Mouse (Mus musculus): ENCODE results near the gene Kif7. TPM values are rescaled to one million over a fixed set of nuclear protein-coding genes. Genes with fewer than 3 reads are reported as not detected.

The Kif7 gene
- 3.3 and 3.4 TPM in 2 replicates for polyA plus RNA-seq (2015; fragmentation: Nextera tagmentation; extraction: Ambion mirVana)

DNA sequence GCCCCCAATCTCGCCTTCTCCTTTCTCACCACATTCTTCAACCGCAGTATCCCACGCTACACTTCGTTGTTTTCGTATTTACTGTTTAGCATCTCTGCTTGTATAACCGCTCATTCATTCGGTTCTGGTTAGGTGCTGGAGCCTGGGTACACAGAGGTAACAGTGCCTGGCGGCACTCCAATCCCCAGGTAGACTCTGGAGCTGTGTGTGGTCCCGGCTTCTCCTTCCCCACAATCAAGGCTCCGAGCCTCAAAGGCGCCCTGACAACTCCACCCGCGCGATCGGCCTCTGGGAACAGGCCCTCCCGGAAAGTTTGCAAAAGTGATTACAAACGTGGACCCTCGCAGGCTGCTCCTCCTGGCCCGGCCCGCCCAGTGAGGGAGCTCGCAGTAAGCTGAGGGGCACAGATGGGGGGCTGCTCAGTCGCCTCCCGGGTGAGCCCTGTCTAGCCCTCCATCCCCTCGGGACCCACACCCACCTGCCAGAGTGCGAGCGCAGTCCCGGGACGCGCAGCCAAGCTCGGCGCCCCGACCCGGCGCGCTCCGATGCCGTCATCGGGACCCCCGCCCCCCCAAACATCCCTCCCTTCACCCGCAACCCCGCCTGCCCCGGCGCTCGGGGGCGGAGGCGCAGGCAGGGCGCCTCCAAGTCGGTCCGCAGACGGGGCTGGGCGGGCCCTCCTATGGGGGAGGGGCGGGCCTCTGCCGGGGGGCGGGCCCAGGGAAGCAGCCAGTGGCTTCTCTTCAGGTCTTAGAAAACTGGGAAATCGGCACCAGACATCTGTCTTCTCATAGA lies at the start of gene Kif7:
Kif7 (minus strand) TSS at position 534 of the 795 bp plus-strand sequence.
- Histone ChIP-seq H3K27me3 (no peaks in the 10 kb centered on the region), H3K27ac (replicated peaks) (no peak within 1 kb of the TSS), H3K36me3 (no peaks in the 10 kb centered on the region), H3K4me3 (peak within 1 kb of the TSS; percentile 54), H3K9ac (replicated peaks) (peak within 1 kb of the TSS; percentile 50), H3K4me2 (replicated peaks) (peak within 1 kb of the TSS; percentile 68), H3K9me3 (no peaks in the 10 kb centered on the region), H3K4me1 (peaks cover 16% of the 10 kb centered on the region)
- peak; percentile 90 for ATAC-seq (replicated peaks)
- WGBS, result under 1% methylated on average over 53 of the region's 55 CpGs

DNA sequence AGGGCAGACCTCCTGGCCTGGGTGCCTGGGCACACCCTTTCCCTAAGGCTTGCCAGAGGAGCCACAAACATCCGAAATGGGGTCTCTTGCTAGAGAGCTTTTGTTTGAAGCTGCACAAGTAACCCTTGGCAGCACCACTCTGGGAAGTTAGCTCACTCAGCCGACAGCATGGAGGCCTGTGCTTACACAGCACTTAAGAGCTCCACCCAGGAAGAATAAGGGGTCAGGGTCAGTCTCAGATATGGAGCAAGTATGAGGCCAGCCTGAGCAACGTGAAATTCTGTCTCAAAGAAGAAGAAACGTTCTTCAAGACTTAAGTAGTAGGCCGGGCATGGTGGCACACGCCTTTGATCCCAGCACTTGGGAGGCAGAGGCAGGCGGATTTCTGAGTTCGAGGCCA lies 46.6 kb upstream of the Kif7 start:
- Histone ChIP-seq H3K4me3 (no peak overlapping the region), H3K27me3 (no peaks in the 10 kb centered on the region), H3K4me1 (no peaks in the 10 kb centered on the region), H3K27ac (replicated peaks) (no peak overlapping the region), H3K4me2 (replicated peaks) (no peak overlapping the region), H3K36me3 (no peaks in the 10 kb centered on the region), H3K9ac (replicated peaks) (no peak overlapping the region), H3K9me3 (no peaks in the 10 kb centered on the region)
- no peak for ATAC-seq (replicated peaks)
- WGBS, result 81% methylated on average over 8 of the region's 8 CpGs

DNA sequence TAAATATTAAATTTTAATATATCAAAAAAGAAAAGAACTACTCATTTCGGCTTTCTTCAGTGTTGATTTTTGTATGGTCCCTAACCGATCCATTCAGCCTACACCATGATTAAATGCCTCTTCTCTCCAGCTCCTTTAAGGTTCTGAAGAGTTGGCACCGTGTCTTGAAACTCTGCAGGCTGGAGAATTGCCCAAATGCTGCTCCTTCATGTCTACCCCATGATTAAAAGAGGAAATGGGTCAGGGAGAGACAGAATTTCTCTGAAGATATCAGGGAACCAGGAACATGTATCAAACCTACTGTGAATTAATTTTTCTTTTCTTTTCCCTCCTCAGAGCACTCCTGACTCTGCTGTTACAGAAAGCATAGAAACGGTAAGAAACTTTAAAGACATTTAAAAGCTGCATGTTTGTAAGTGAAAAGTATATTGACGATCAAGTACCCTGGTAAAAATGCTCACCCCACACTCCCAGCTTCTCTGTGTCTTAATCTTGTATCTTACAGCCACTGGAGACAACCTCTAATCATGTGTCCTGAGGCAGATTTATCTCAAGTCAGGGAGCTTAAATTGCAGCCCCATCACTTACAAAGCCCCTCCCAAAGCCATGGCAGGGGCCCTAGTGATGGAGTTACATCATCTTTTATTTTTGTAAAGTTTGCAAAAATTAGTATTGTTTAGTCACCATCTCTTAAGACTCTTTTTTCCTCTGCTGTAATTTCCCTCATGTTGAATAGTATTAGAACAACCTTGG lies 45.8 kb upstream of the Kif7 start:
- WGBS, result 78% methylated on average over 5 of the region's 5 CpGs
- no peak for ATAC-seq (replicated peaks)

DNA sequence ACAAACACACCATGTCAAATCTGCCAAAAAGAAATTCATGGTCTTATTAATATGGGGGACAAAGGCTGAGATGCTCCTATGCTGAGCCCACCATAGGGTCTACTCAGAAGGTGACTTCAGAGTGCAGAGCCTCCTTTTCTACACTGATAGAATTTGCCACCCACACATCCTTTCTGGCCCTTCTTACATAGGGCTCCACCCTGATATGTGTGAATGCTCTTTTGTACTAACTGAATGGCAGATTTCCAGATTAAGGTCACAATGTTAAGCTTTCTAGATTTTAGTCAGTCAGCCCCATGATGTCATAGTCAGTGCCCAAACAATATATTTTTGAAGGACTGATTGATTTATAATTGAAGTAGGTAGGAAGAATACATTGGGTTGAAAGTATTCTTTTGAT lies 44.2 kb upstream of the Kif7 start:
- no peaks in the 10 kb centered on the region for H3K4me1 ChIP-seq
- H3K27me3 ChIP-seq, result no peaks in the 10 kb centered on the region
- H3K4me3 ChIP-seq, result no peak overlapping the region
- H3K36me3 ChIP-seq, result no peaks in the 10 kb centered on the region
- no peak for ATAC-seq (replicated peaks)
- H3K4me2 ChIP-seq (replicated peaks), result no peak overlapping the region
- no peak overlapping the region for H3K27ac ChIP-seq (replicated peaks)
- H3K9ac ChIP-seq (replicated peaks), result no peak overlapping the region
- no peaks in the 10 kb centered on the region for H3K9me3 ChIP-seq

More for the DNA sequence above, 45.8 kb upstream of the Kif7 start:
- Histone ChIP-seq H3K27me3 (no peaks in the 10 kb centered on the region), H3K4me2 (replicated peaks) (no peak overlapping the region), H3K4me3 (no peak overlapping the region), H3K4me1 (no peaks in the 10 kb centered on the region), H3K36me3 (no peaks in the 10 kb centered on the region), H3K9me3 (no peaks in the 10 kb centered on the region), H3K9ac (replicated peaks) (no peak overlapping the region), H3K27ac (replicated peaks) (no peak overlapping the region)

DNA sequence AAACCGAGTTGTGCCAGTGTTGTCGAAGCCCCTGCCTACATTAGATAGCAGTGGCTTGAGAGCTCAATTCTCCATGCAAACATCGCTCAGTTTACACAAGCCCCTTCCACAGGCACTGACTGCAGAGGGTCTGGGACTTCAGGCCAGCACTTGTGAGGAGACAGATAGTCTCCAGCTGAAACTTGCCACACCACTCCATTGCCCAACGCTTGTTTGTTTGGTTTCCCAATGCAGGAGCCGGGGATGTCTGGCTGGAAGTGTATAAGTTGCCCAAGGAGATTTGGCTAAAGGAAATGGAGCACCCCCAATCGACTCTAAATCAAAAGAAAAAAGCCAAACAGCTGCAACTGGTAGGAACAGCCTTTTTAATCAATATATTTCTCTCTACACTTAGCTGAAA lies 42.7 kb upstream of the Kif7 start:
- Histone ChIP-seq H3K27me3 (no peaks in the 10 kb centered on the region), H3K4me2 (replicated peaks) (no peak overlapping the region), H3K4me1 (no peaks in the 10 kb centered on the region), H3K9me3 (no peaks in the 10 kb centered on the region), H3K4me3 (no peak overlapping the region), H3K27ac (replicated peaks) (no peak overlapping the region), H3K9ac (replicated peaks) (no peak overlapping the region), H3K36me3 (no peaks in the 10 kb centered on the region)
- no peak for ATAC-seq (replicated peaks)
- 79% methylated on average over 6 of the region's 6 CpGs for WGBS

DNA sequence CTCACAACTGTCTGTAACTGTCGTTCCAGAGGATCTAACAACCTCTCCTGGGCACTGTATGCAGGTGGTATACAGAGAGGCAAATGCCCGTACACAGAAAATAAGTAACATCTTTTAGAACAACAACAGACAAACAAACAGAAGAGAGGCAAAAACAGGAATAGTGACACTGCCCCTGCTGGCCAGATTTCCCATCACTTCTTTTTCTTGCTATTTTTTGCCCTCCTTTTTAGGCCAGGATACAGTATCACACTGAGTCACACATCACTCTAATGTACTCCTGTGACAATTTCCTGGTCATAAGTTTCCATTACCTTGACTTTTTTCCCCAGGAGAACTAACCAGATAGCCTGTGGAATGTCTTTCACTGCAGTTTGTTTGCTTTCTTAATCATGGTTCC lies 40.8 kb upstream of the Kif7 start:
- WGBS, result 54% methylated on average over 2 of the region's 2 CpGs
- H3K4me2 ChIP-seq (replicated peaks), result no peak overlapping the region
- ATAC-seq (replicated peaks), result no peak

DNA sequence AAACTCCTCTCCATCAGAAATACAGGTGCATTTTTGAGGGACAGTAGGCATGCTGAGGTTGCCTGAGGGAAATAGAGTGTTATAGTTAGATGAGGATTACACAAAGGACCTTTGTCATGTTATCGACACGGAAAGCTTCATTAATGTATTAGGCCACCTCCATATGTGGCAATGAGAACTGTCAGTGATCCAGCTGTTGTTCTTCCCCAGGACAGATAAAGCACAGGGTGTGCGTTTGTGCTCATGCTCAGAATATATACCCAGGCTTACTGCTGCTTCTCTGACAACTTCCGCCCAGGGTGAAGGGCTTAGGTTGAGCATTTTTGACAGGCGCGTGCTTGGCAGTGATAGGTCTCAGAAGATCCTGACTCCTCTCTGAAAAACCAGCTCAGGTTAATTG lies 34.0 kb upstream of the Kif7 start:
- no peak overlapping the region for H3K4me2 ChIP-seq (replicated peaks)
- ATAC-seq (replicated peaks), result no peak
- no peaks in the 10 kb centered on the region for H3K27me3 ChIP-seq
- H3K36me3 ChIP-seq, result no peaks in the 10 kb centered on the region
- no peak overlapping the region for H3K9ac ChIP-seq (replicated peaks)
- no peak overlapping the region for H3K27ac ChIP-seq (replicated peaks)
- no peaks in the 10 kb centered on the region for H3K4me1 ChIP-seq
- WGBS, result 88% methylated on average over 6 of the region's 6 CpGs
- no peaks in the 10 kb centered on the region for H3K9me3 ChIP-seq
- no peak overlapping the region for H3K4me3 ChIP-seq

More for the DNA sequence above, 40.8 kb upstream of the Kif7 start:
- no peak overlapping the region for H3K27ac ChIP-seq (replicated peaks)
- H3K4me3 ChIP-seq, result no peak overlapping the region
- no peaks in the 10 kb centered on the region for H3K4me1 ChIP-seq
- H3K9me3 ChIP-seq, result no peaks in the 10 kb centered on the region
- no peak overlapping the region for H3K9ac ChIP-seq (replicated peaks)
- no peaks in the 10 kb centered on the region for H3K36me3 ChIP-seq
- H3K27me3 ChIP-seq, result no peaks in the 10 kb centered on the region

DNA sequence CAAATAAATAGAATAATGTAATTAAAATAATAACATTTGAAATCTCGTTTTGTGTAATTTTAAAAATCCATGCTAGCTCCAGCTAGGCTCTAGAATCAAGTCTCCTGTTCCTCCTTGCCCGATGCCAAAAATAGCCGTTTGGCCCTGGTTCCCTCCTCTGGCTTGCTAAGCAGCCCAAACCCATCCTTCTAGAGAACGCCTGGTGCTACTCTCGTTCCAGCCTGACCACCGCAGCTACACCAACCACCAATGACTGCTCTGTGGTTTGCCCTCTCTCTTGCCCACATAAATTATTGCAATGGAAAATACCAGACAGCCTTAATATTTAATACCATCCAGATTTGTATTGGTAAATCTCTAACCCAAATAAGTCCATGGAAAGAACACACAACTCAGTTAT lies 32.1 kb upstream of the Kif7 start:
- H3K9me3 ChIP-seq, result no peaks in the 10 kb centered on the region
- H3K4me2 ChIP-seq (replicated peaks), result no peak overlapping the region
- no peak overlapping the region for H3K9ac ChIP-seq (replicated peaks)
- H3K4me3 ChIP-seq, result no peak overlapping the region
- WGBS, result 85% methylated on average over 6 of the region's 6 CpGs
- H3K27me3 ChIP-seq, result no peaks in the 10 kb centered on the region
- H3K27ac ChIP-seq (replicated peaks), result no peak overlapping the region
- H3K36me3 ChIP-seq, result no peaks in the 10 kb centered on the region
- ATAC-seq (replicated peaks), result no peak
- H3K4me1 ChIP-seq, result peaks cover 7% of the 10 kb centered on the region

DNA sequence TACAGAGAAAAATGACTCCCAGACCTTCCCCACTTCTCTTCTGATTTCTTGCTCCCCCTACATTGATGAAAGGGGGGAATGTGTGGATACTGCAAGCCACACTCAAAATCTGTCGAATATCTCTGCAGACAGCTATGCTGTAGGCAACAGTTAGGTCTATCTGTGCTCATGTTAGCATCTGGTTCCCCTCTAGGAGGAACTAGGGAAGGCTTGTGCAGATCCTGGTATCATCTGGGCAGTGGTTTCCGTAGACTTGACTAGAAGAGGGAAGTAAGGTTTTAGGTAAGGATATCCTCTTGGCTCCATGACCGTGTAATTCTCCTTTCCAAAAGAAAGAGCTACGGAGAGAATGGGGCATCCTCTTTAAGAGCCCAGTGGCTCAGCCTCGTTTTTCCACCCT lies 29.1 kb upstream of the Kif7 start:
- peaks cover 7% of the 10 kb centered on the region for H3K4me1 ChIP-seq
- H3K4me2 ChIP-seq (replicated peaks), result no peak overlapping the region
- no peaks in the 10 kb centered on the region for H3K27me3 ChIP-seq
- no peaks in the 10 kb centered on the region for H3K9me3 ChIP-seq
- no peak overlapping the region for H3K9ac ChIP-seq (replicated peaks)
- 77% methylated on average over 5 of the region's 5 CpGs for WGBS
- no peak overlapping the region for H3K27ac ChIP-seq (replicated peaks)
- no peak for ATAC-seq (replicated peaks)
- H3K36me3 ChIP-seq, result no peaks in the 10 kb centered on the region
- H3K4me3 ChIP-seq, result no peak overlapping the region

DNA sequence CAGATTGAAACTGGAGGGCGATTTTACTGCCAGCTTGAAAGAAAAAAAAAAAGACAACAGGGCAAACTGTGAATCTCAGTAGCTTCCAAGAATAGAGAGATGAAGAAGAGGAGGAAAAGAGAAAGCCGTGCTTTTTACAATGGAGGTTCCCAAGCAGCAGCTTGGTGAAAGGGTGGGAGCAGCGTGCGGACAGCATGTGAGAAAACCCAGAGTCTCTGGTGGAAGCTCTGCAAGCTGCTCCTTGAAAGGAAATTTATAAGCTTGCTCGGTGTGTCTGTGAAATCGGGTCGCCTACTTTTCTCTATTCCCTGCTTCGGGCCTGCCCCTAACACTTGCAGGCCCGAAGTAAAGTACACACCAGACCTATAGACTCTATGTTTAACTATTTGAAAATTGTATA lies 28.5 kb upstream of the Kif7 start:
- no peaks in the 10 kb centered on the region for H3K27me3 ChIP-seq
- H3K9ac ChIP-seq (replicated peaks), result no peak overlapping the region
- no peak overlapping the region for H3K4me2 ChIP-seq (replicated peaks)
- H3K4me3 ChIP-seq, result no peak overlapping the region
- peaks cover 7% of the 10 kb centered on the region for H3K4me1 ChIP-seq
- no peak for ATAC-seq (replicated peaks)
- no peaks in the 10 kb centered on the region for H3K9me3 ChIP-seq
- 95% methylated on average over 9 of the region's 9 CpGs for WGBS
- H3K27ac ChIP-seq (replicated peaks), result no peak overlapping the region
- H3K36me3 ChIP-seq, result no peaks in the 10 kb centered on the region

DNA sequence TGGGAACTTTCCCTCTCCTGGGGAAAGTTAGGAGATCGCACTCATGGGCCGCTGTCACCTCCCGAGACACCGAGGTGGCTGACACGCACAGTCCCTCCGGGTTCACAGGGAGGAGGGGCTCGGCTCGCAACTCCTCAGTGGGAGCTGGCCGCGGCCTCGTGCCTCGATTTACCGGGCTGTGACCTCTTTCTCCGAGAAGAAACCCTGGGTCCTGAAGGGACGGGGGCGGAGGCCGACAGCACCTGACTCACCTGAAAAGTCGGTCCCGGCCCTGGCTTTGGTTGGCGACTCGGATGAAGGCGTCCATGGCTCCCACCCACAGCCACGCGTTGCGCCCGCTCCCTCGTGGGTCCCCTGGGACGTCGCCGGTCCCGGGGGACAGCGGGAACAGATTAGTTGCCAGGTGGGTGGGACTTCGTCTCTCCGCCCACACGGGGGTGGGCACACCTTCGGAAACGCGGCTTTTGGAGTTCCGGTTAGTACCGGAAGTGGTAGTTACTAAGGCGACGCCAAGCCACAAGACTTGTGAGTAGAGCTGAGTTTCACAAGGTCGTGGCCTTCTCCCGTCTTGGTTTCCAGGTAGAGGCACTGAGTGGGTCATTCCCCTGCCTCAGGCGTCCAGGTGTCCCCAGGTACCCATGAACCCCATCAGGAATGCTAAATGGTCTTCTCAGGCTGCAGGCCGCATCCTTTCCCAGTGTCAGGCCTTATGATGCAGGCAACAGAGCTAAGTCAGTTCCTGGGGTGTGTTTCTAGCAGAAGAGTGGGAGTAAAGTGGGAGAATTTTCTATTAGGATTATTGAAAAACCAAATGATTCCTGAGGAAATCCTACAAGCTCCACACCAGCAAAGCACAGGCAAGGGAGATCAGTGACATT lies 27.4 kb upstream of the Kif7 start, which contains the start of the genes Pex11a and Wdr93:
Pex11a (minus strand) TSS at position 473 of the 878 bp plus-strand sequence.
Wdr93 (plus strand) TSS at position 505 of the 878 bp plus-strand sequence.
- H3K4me2 ChIP-seq (replicated peaks), result peak within 1 kb of the TSS; percentile 92
- peaks cover 7% of the 10 kb centered on the region for H3K4me1 ChIP-seq
- H3K27me3 ChIP-seq, result no peaks in the 10 kb centered on the region
- H3K9ac ChIP-seq (replicated peaks), result peak within 1 kb of the TSS; percentile 63
- peak; percentile 92 for ATAC-seq (replicated peaks)
- H3K27ac ChIP-seq (replicated peaks), result no peak within 1 kb of the TSS
- no peaks in the 10 kb centered on the region for H3K36me3 ChIP-seq
- H3K9me3 ChIP-seq, result no peaks in the 10 kb centered on the region
- WGBS, result 2% methylated on average over 46 of the region's 46 CpGs
- H3K4me3 ChIP-seq, result peak within 1 kb of the TSS; percentile 78

DNA sequence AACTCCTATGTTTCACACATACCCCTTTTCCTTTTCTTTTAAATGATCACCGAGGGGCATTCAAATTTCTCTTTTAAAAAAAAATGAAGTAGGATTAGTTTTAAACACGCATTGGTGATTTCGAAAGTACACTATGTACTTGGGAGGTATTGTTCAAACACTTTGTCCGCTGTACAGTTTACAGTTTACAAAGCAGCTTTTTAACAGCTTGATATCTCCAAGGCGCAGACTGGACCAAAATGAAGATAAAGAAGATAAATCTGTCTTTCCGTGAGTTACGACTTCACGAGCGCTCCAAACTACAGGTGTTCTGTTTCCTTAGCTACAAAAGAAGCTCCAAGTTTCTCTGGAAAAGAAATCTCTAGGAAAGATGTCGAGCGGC lies 26.7 kb upstream of the Kif7 start:
- no peak for ATAC-seq (replicated peaks)
- Histone ChIP-seq H3K27ac (replicated peaks) (no peak overlapping the region), H3K9me3 (no peaks in the 10 kb centered on the region), H3K9ac (replicated peaks) (peak overlapping the region; percentile 63), H3K27me3 (no peaks in the 10 kb centered on the region), H3K4me3 (peak overlapping the region; percentile 78), H3K4me2 (replicated peaks) (peak overlapping the region; percentile 92), H3K36me3 (no peaks in the 10 kb centered on the region), H3K4me1 (peaks cover 7% of the 10 kb centered on the region)
- 20% methylated on average over 11 of the region's 11 CpGs for WGBS
